Mouse (Mus musculus) liver, embryonic 14.5 days (tissue): ENCODE results near the gene Tex2. TPM values are rescaled to one million over a fixed set of nuclear protein-coding genes. Genes with fewer than 3 reads are reported as not detected.

ENCODE experiments used
- ATAC-seq: fragments of 200-750 bp; cut with Nextera tagmentation; 2 replicates; pipeline ENCODE4 v1.8.0; 2017; ENCODE audit warnings: moderate number of reproducible peaks, mild to moderate bottlenecking, moderate library complexity; ENCODE audit not compliant: insufficient read depth
- DNase-seq, 3 experiments: peaks; one replicate each; pipeline ENCODE4 v3.0.0-alpha.2; 2012 to 2013; ENCODE audit warnings: low read depth in 3 of 3, low spot score in 3 of 3
- H3K27ac ChIP-seq: fragments of 300-500 bp; sonication (generic); 2 replicates; pipeline ENCODE4 v1.5.1; 2014; ENCODE audit warnings: moderate library complexity, mild to moderate bottlenecking, control low read depth, inconsistent platforms
- H3K27me3 ChIP-seq: fragments of 300-500 bp; sonication (generic); 2 replicates; pipeline ENCODE4 v1.6.1; 2014; ENCODE audit warnings: mild to moderate bottlenecking, low read length, moderate library complexity; ENCODE audit not compliant: control insufficient read depth, insufficient read depth
- H3K36me3 ChIP-seq: fragments of 300-500 bp; sonication (generic); replicated peaks from 2 replicates; pipeline ENCODE4 v1.6.1; 2014; ENCODE audit warnings: low read depth; ENCODE audit not compliant: control insufficient read depth, insufficient read depth
- H3K4me1 ChIP-seq, 2 experiments: fragments of 200-500 bp in 1 of 2; fragments of 300-500 bp in 1 of 2; sonication (generic) in 1 of 2; replicated peaks; 2 replicates each; pipeline ENCODE4 v1.6.1; 2012 to 2014; ENCODE audit warnings: antibody characterized with exemption in 1 of 2, inconsistent platforms in 1 of 2, low read length in 1 of 2; ENCODE audit not compliant: control insufficient read depth in 2 of 2, insufficient read depth in 2 of 2
- H3K4me2 ChIP-seq: fragments of 300-500 bp; sonication (generic); 2 replicates; pipeline ENCODE4 v1.6.1; 2014; ENCODE audit warnings: low read depth, mild to moderate bottlenecking, control low read depth, moderate library complexity
- H3K4me3 ChIP-seq, 2 experiments: fragments of 200-500 bp in 1 of 2; fragments of 300-500 bp in 1 of 2; sonication (generic) in 1 of 2; 2 replicates each; pipeline ENCODE4 v1.5.1; 2012 to 2014; ENCODE audit warnings: low read depth in 2 of 2, low read length in 2 of 2, mild to moderate bottlenecking in 2 of 2, control low read depth in 1 of 2, inconsistent platforms in 1 of 2, moderate library complexity in 1 of 2; ENCODE audit not compliant: insufficient read depth in 1 of 2
- H3K9ac ChIP-seq: fragments of 300-500 bp; sonication (generic); replicated peaks from 2 replicates; pipeline ENCODE4 v1.6.1; 2014; ENCODE audit warnings: mild to moderate bottlenecking, control low read depth, moderate library complexity
- H3K9me3 ChIP-seq: fragments of 300-500 bp; sonication (generic); 2 replicates; pipeline ENCODE4 v1.6.1; 2016; ENCODE audit warnings: low read length, mixed read lengths; ENCODE audit not compliant: control insufficient read depth
- CTCF ChIP-seq: IDR thresholded peaks from 2 replicates; pipeline ENCODE4 v1.5.1; 2016; ENCODE audit warnings: antibody characterized with exemption, low read depth, control low read depth
- EP300 ChIP-seq: IDR thresholded peaks from 2 replicates; pipeline ENCODE4 v1.6.1; 2016; ENCODE audit warnings: antibody characterized with exemption, low read depth
- WGBS: fragments of 180-500 bp; shearing (Covaris S2); extraction: QIAGEN DNeasy Blood & Tissue Kit; methylation state at CpG from one replicate; pipeline ENCODE4 v1.1.7; 2014; ENCODE audit not compliant: insufficient replicate concordance; 5-methylcytosine and 5-hydroxymethylcytosine counted together
- polyA plus RNA-seq, 2 experiments: library from polyadenylated mRNA; depleted of rRNA in 1 of 2; stranded (reverse) in 1 of 2; unstranded in 1 of 2; fragments of >200 nt; fragmentation: Nextera tagmentation in 1 of 2; extraction: Ambion mirVana in 1 of 2; gene quantifications; 2 replicates each; pipeline versions ENCODE4 v1.2.1 to v1.2.3; 2012 to 2014

The Tex2 gene
- polyA plus RNA-seq, 2 experiments, result 5.9 to 7.9 TPM

- H3K9me3 ChIP-seq, result no peaks in the 10 kb centered on the region
- H3K4me2 ChIP-seq, result no peak overlapping the region
- H3K4me3 ChIP-seq, result no peak overlapping the region
- DNase-seq (no peak), ATAC-seq (no peak)
- TF ChIP-seq CTCF, result no peak
- TF ChIP-seq EP300, result no peak
- 76% methylated on average over 5 of the region's 5 CpGs for WGBS
- H3K27ac ChIP-seq, result no peak overlapping the region
- H3K4me1 ChIP-seq, result peaks cover 0 to 10% of the 10 kb centered on the region in 2 experiments; a peak in 2 of 4 replicates
- no peaks in the 10 kb centered on the region for H3K36me3 ChIP-seq
- no peaks in the 10 kb centered on the region for H3K27me3 ChIP-seq
- no peak overlapping the region for H3K9ac ChIP-seq
Measured at GRCm38 (mm10) chr11:106590143-106590542, 23.1 kb downstream of the Tex2 start.

- Histone ChIP-seq H3K36me3 (no peaks in the 10 kb centered on the region), H3K4me1 (peaks cover 0 to 10% of the 10 kb centered on the region in 2 experiments; a peak in 2 of 4 replicates), H3K9me3 (no peaks in the 10 kb centered on the region), H3K4me2 (no peak overlapping the region), H3K27ac (no peak overlapping the region), H3K9ac (no peak overlapping the region), H3K4me3 (no peak overlapping the region), H3K27me3 (no peaks in the 10 kb centered on the region)
- TF ChIP-seq CTCF (no peak), EP300 (no peak)
- no peak for DNase-seq
- ATAC-seq, result no peak
- WGBS, result 37% methylated on average over 8 of the region's 8 CpGs
Measured at GRCm38 (mm10) chr11:106588781-106589180, 24.4 kb downstream of the Tex2 start.

- Histone ChIP-seq H3K27me3 (no peaks in the 10 kb centered on the region), H3K4me3 (no peak overlapping the region), H3K36me3 (no peaks in the 10 kb centered on the region), H3K9me3 (no peaks in the 10 kb centered on the region), H3K4me1 (peaks cover 0 to 10% of the 10 kb centered on the region in 2 experiments; a peak in 2 of 4 replicates), H3K27ac (no peak overlapping the region), H3K4me2 (no peak overlapping the region), H3K9ac (no peak overlapping the region)
- WGBS, result 69% methylated on average over 10 of the region's 10 CpGs
- ATAC-seq (no peak), DNase-seq (no peak)
- TF ChIP-seq EP300 (no peak), CTCF (no peak)
Measured at GRCm38 (mm10) chr11:106587786-106588519, 25.3 kb downstream of the Tex2 start.

- no peak overlapping the region for H3K9ac ChIP-seq
- TF ChIP-seq EP300, result no peak
- no peak for TF ChIP-seq CTCF
- no peaks in the 10 kb centered on the region for H3K27me3 ChIP-seq
- DNase-seq, result no peak
- H3K4me2 ChIP-seq, result no peak overlapping the region
- peaks cover 0 to 16% of the 10 kb centered on the region in 2 experiments; a peak in 2 of 4 replicates for H3K4me1 ChIP-seq
- WGBS, result 88% methylated on average over 1 of the region's 1 CpGs
- H3K9me3 ChIP-seq, result no peaks in the 10 kb centered on the region
- H3K27ac ChIP-seq, result no peak overlapping the region
- no peak for ATAC-seq
- H3K36me3 ChIP-seq, result no peaks in the 10 kb centered on the region
- H3K4me3 ChIP-seq, result no peak overlapping the region
Measured at GRCm38 (mm10) chr11:106583801-106584200, 29.4 kb downstream of the Tex2 start.

- H3K36me3 ChIP-seq, result no peaks in the 10 kb centered on the region
- no peak overlapping the region for H3K4me3 ChIP-seq
- no peaks in the 10 kb centered on the region for H3K27me3 ChIP-seq
- no peak for ATAC-seq
- no peaks in the 10 kb centered on the region for H3K9me3 ChIP-seq
- H3K4me2 ChIP-seq, result no peak overlapping the region
- DNase-seq, result no peak
- TF ChIP-seq CTCF (no peak), EP300 (no peak)
- H3K27ac ChIP-seq, result no peak overlapping the region
- no peak overlapping the region for H3K9ac ChIP-seq
- WGBS, result 76% methylated on average over 10 of the region's 10 CpGs
- peaks cover 0 to 13% of the 10 kb centered on the region in 2 experiments; a peak in 2 of 4 replicates for H3K4me1 ChIP-seq
Measured at GRCm38 (mm10) chr11:106581357-106581756, 31.9 kb downstream of the Tex2 start.
